Mouse (Mus musculus) embryo, embryonic 10 days (tissue): ENCODE measurements around the gene Fbxl17.
A peak's percentile ranks its signal among the peaks of the same experiment; 100 is the strongest.

Experiments used
- DNase-seq: peaks from one replicate; pipeline ENCODE4 v3.0.0-alpha.2; 2015; ENCODE audit warnings: low spot score

The Fbxl17 gene

DNA sequence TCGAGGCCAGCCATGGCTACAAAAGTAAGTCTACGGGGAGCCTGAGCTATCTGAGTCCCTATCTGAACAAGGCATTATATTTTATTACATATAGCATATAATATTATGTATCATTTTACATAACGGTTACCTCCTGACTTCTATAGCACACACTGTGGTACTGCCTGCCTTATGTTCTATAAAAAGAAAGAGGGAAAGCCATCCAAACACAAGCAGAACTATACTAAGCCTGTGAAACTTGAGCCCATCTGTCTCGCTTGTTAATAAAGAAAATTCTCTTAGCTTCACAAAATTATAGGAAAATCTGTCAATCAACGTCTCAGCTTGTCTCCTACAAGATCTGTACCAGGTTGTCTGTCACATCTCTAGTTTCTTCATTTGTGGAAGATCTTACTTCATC is 173.6 kb downstream of the Fbxl17 start:
- DNase-seq: no peak

DNA sequence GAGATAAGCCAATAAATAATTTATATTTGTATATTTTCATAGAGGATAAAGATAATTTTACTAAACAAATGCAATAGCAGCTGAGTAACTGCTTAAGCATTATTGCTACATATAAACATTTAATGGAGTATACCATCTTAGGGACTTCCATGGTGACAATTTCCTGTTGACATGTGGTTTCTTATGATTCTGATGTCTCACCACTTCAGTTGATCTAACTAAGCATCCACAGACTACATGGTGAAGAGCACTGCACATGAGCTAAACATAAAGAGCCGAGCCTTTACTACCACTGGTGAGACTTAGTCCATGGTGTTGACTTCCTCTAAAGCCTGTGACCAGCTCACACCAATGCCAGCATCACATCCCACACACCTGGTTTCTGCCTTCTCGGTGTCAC is 175.1 kb downstream of the Fbxl17 start:
- no peak for DNase-seq

DNA sequence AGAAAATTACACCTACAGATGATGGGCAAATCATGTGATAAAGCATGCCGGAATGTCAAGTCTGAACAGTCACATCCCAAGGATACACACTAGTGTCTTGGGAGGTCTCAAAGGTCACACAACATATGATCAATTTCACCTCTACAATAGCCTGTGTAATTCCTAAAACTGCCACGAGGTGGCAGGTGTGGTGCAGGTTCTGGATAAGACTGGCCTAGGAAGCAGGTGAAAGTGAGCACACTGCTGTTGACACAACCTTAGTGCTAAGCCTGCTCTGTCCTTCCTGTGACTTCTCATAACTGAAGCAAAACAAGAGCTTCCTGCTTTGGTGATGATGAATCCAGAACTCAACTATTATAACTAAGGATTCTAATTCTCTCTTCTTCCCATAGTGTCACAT is 175.8 kb downstream of the Fbxl17 start:
- DNase-seq: peak; percentile 75

DNA sequence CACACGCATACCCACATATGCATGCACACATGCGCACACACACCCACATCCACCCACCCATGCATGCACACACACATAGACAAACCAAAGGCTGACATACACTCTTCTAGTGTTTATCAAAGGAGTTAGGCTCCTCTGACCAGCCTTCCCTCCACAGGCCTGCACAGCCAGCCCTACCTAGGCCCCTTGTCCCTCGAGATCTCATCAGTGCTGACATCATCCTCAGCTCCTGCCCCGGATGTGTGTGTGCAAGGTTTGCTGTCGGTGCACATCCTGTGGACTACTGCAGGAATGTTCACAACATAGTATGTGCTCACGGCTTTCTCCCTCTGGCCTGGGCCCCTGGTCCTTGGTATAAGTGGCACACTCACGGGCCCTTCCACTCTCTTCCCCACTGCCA is 177.0 kb downstream of the Fbxl17 start:
- DNase-seq: no peak

DNA sequence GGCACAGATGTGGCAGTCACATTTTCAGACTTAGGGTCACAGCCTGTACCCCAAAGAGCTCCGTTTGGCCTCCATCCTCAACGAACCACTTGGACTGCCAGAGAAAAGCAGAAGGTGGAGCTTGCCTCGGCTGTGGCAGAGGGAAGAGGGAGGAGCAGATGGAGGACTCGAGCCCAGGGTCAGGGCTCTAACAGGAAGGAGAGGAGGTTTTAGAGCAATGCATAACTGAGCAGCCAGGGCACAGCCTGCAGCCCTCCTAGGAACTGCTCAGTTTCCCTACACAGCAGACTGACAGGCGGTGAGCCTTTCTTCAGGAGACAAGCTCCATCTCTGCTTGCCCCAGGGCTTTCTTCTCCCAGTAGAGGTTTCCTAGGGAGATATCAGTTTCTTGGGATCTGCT is 178.5 kb downstream of the Fbxl17 start:
- no peak for DNase-seq

DNA sequence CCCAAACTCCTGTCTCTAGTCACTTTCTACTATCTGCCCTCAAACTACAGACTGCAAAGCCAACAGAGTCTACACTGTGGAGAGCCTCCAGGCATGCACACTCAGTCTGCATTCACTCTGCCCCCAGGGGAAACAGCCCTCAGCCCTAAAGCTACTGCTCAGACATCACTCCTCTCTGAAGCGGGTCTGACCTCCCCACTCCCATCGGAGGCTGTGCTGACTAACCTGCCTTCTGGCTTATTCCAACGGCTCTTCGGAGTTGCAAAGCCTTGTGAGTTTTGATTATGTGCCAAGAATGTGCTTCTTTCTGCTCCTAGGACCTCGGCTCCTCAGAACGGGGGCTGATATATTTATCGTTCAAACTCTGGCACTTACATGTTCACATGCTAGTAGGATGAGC is 182.3 kb downstream of the Fbxl17 start:
- DNase-seq: no peak

DNA sequence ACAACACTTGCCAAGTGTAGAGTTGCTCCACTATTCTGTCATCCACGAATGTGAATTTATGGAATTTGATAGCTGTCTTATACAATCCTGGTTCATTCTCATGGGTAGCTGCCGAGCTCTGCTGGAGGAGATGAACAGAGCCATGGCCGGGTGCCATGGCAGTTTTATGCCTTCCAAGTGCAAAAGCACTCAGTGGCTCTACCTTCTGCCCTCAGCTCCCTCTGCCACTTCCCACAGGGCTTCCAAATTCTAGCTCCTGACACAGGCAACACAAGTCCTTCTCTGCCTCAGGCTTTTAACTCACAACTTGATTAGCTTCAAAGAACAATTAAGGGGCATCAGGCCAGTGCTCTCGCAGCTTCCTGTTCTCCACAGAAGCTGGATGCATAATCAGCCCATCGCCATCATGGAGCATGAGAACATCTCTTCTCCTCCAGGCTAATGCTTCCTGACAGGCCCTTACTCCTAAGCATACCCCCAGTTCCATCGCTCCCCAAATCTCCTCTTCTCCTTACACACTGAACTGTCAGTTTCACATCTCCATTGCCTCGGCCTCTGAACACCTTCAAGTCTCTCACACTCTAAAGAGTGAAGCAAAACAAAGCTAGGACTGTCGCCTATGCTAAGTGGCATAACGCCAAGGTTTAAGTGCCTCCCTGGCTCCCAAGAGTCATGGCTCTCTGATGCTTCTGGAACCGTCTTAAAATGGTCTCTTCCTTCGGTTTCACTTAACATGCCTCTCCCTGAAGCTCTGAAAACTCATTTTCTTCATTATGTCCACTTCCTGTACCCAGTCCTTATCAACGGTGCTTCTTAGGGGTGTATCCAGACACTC is 184.0 kb downstream of the Fbxl17 start:
- no peak for DNase-seq

DNA sequence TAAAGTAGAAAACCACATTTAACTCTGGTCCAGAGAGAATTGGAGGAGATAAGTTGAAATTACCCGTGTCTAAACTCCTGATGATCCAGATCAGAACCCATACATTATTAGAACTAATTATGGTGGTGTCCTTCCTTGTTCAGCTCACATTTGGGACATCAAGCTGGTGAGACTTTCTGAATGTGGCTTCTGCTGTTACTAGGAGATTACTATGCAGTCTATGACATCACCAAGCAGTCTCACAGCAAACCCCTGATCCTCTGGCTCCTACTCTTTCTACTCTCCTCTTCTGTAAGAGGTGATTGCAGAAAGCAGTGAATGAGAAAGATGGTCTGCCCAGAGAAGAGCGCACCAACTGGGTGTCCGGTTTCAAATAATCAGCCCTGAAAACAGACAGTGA is 187.0 kb downstream of the Fbxl17 start:
- no peak for DNase-seq

DNA sequence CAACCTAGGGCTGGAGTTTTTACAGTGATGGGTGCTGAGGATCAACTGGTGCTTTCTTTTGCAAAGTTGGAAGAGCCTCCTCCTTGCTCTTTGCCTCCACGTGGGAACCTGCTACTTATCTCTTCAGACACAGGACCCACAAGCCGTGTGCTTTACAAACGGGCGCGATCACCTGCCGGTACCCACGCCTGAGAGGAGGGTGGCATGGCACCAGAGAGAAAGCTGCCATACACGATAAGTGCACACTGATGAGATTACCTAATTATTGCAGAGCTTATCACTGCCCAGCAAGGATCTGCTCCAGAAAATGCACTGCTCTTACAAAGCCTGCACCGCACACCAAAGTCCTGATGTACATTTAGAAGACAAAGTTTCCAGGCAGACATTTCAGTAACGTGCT is 187.5 kb downstream of the Fbxl17 start:
- no peak for DNase-seq

DNA sequence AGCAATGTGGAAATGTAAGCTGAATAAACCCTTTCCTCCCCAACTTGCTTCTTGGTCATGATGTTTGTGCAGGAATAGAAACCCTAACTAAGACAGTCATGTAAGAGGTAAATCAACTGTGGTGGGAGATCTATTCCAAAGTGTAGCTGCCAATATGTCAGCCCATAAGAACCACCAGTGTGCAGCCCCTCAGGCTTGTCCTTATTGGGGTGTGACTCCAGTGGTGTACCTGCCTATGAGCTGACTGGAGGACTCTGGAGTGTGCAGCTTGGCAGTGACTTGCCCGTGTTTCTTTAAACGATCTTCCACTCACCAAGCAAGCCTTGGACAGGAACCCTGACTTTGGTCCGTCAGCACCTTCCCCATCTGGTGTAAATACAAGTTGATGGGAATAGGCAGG is 188.2 kb downstream of the Fbxl17 start:
- no peak for DNase-seq

DNA sequence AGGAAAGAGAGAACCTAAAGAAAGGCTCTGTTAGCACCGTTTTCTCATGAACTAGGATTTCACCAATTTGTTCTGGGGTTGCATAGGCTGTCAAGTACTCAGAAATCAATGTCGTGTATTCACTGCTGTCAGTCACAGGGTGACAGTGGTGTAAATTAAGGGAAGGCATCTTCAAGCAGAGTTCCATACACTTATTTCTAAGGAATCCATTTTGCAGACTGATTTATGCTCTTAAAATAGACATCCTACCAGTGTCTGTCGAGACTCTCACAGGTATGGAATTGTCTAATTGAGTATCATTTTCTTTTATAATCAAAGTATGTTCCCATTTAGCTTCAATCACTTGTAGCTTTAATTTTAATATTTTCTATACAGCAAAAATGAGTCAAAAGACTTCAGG is 189.8 kb downstream of the Fbxl17 start:
- no peak for DNase-seq

DNA sequence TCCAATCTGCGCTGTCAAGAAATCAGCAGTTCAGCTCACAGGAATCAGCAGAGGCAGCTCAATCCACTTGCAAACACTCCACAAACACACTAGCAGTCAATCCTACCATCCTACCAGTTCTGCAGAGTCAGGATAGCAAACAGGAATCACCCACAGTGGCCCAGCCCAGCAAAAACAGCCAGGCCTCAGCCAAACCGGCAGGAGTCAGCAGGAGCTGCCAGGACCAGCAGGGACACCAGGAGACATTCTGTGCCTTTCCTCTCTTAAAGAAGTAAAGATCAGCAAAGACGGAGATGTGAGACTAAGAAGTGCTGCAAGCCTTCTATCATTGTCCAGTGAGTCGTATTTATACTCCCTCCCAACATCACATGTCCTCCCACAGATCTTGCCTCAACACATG is 196.0 kb downstream of the Fbxl17 start:
- no peak for DNase-seq

DNA sequence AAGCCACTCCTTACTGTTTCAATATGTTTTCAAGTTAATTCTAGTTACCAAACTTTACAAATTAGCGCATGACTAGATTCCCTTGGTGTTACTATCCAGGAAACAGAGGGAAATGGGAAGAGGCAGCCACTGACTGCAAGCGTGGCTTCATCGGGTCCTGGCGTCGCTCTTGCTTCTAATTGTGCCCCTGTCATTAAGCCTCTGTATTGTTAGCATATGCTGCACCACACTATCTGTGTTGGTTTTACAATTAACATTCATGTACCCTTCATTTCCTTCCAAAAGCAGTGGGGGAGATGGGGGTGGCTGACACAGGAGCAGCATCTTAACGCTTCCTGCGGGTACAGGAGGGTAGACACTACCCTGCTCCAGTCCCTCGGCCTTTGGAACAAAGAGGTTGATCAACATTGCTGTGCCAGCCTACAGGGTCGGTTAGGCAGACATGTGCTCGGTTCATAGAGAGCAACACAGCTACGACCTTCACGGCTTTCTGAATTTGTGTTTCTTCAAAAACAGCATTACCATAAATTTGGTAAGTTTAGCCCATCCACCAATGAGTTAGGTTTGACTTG is 197.9 kb downstream of the Fbxl17 start:
- no peak for DNase-seq

DNA sequence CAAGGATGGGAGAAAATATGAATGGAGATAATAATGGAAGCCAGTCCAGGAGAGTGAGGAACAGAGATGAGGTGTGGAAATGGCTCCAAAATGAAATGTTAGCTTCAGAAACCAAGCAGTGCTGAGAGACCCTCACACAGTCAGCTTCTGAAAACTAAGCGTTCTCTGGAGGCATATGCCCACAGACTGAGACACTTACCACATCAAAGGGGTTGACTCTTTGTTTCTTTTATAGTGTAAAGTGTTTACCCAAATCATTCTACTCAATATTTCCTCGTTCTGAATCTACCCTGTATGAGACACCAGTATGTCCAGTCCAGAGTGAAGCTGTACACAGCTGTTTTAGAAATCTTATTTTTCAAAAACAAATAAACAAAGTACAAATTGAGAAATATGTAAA is 204.3 kb downstream of the Fbxl17 start:
- DNase-seq: no peak

DNA sequence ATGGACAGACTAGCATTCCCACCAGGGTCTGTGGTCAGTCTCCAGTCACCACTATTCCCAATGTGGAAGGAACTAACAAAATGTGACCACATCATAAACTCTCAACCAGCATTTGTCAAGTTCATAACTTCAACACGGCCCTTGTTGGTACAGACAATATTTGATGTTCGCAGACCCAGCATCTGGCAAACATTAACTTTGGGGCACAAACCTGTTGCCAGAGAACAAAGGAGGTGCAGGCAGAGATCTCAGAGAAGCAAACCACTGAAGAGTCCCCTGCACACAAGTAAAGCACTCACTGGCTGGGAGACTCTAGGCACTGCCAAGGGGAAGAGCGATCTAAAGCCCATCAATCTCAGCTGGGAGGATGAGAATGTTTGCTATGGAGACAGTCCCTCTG is 204.9 kb downstream of the Fbxl17 start:
- peak; percentile 28 for DNase-seq

DNA sequence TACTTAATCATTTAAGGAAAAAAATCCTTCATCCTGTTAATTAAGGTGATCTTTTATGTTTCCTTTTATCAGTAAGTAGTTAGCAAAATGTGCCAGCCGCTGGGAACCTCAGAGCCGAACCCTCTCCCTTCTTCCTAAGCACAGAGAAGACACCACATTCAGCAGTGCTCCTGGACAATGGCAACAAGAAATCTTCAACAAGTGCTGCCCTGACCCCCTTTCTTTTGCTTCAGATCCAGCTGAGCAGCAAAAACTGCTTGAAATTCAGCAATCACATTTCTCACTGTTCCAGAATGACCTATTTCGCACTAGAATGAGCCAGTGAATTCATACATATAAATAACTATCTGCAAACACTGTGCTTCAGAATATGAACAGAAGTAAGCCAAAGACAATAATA is 205.8 kb downstream of the Fbxl17 start:
- peak; percentile 40 for DNase-seq

DNA sequence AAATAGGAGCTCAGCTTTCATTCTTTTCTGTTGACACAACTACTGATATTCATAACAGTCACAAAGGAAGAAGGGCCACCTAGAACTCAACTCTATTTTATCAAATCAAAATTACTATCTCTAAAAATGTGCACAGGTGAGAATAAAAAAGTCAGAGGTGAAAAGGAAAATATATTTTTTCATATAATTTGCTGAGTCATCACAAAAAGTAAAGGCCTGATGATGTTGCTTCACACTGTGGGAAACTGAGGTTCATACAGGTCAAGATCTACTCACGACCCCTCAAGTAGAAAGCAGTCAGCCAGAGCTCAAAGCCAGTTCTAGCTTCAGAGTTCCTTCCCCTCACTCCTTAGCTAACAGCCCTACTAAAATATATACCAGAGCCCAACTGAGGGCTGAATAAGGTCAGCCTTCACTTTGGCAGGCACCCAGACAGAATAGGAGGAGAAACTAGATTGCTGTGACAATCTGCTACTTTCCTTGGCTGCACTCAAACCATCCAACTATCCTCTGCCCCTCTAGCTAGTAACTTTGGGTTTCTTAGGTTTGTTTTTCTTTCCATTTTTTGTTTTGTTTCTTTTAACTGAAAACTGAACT is 210.4 kb downstream of the Fbxl17 start:
- no peak for DNase-seq

DNA sequence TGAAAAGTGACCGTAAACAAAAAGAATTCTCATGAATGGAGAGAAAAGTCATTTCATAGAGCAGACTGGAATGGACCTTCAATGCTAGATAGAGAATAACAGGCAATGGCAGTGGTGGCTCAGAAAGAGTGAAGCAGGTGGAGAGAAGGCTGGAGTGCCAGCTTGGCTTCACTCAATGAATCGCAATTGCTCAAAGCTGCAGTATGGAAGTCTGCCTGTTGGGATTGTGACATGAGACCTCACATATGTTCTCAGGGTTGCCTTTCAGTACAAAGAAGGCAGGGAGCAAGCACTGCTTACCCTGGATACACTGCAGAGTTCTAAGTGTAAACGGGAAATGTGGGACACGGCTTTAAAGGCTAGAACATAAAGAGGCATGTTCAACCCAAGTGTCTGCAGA is 211.0 kb downstream of the Fbxl17 start:
- DNase-seq: no peak

DNA sequence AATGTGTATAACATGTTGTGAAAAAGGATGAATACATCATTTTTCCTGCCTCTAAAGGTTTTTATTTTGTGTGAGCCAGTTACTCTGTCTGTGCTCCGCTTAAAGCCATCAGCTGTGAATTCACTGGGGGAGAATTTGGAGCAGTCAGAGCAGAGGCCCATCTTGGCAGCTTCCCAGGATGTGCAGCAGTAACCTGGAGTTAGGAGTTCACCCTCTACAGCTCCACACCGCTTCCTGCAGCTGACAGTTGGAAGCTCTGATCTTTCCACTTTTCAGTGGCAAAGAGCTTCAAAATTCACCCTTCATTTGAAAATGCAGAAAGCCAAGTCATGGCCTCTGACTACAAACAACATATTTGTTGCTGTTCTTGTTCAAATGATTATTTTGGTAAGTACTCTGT is 212.4 kb downstream of the Fbxl17 start:
- no peak for DNase-seq

DNA sequence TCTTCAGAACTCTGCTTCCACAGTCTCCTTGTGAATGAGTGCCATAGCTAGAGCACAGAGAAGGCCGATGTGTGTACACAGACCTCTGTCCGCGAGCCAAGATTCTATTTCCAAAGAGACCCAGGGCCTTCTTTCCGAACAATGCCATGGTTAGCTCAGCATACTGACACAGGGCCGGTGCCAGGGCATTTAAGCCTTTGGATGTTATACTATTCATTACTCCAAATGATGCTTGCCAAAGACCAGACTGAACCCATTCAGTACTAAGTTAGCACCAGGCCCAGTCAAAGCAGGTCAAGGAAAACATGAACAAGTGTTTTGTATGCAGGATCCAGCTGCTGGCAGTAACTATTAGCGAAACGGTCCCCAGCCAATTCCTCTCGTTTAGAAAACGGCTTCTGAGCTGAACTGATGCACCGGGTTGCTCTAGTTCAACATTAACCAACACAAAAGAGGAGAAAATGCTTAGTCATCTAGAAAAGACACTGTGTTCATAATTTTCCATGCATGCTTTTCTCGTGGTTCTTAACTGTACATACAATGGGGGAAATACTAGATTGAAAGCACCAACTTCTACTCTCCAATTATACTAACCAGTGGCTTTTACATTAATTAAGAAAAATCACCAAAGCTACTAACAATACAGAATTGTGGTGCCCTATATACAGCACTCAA is 214.4 kb downstream of the Fbxl17 start:
- DNase-seq: no peak

DNA sequence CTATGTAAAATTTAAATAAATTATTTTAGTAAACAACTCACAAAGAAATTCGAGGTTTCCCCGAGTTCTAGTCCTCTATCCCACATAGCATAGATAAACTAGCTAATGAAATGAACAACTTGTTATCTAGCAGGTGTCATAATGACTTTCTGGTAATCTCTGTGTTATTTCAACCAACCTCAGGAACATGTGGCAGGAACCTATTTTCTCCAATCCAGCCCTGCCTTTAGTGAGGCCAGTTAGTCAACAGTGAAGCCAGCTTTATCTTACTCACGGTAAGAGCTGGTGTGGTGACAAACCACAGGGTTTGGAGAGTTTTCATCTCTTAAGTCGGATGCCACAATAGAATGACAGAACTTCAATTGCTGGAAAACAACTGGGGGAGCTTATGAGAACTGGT is 215.7 kb downstream of the Fbxl17 start:
- no peak for DNase-seq

DNA sequence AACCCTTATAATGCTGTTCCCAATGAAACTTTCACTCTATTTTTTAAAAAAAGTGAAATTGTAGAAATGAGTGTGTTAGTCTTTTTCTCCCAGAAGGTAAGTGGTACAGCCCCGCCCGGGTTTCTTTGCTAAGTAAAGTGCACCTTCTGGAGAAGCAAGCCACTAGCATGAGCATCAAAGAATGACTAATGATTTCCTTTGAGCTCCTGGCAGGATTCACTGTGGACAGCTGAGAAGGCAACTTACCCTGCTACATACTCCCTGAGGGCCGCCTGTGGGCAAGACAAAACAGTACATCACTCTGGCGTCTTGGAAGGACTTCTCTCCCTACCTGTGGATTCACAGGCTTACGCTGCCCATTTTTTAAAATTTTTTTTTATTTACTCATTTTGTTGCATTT is 217.8 kb downstream of the Fbxl17 start:
- DNase-seq: no peak

DNA sequence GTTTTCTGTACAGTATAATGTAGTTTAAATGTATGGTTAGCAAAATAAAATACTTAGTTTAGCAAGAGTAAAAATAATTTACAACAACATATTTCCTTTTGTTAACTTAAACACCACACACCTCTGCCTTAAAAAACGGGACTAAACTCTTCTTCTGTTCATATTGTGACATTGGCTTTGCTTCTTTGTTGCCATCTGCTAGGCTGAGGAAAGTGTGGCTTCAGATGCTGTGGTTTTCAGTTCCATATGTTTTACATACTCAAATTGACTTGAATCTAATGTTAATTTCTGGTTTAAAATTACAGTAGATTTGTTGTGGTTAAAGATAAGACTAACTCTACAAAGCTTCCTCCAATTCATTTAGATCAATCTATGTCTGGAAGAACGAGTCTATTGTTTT is 218.8 kb downstream of the Fbxl17 start:
- no peak for DNase-seq
